ENCODE assay signal across 10 mouse cellular contexts in genomic region chr4:136776471-136776892, GRCm38 (mm10). TPM values are rescaled to one million over a fixed set of nuclear protein-coding genes. Genes with fewer than 3 reads are reported as not detected.
DNase-seq lines count a peak whose midpoint lies in the region; ATAC-seq lines count a peak whose summit lies in the region.
"Had no signal": no experiment of that assay in that cellular context is flagged by ENCODE, and none has a peak within 500 bp of the region (broad histone marks: within the 10 kb centered on the region; RNA-seq: fewer than 3 reads in every experiment).

No protein-coding gene starts in this region.

- peak overlapping the region; percentile 2; the same call in 1 of the 2 replicates for H3K4me2 ChIP-seq in embryonic facial prominence, embryonic 14.5 days (ENCODE audit: low read depth, low read length)
- H3K4me2 ChIP-seq: hindbrain, embryonic 15.5 days had no signal

- 4% methylated on average over 9 of the region's 9 CpGs for WGBS in heart, embryonic 10.5 days
- 12% methylated on average over 9 of the region's 9 CpGs for WGBS in embryonic facial prominence, embryonic 14.5 days

- no peaks in the 10 kb centered on the region for H3K9me3 ChIP-seq in heart, embryonic 10.5 days
- no peaks in the 10 kb centered on the region for H3K9me3 ChIP-seq in embryonic facial prominence, embryonic 14.5 days (ENCODE audit: control insufficient read depth, low read length)
- H3K9me3 ChIP-seq: hindbrain, embryonic 15.5 days had no signal

- peaks cover 42% of the 10 kb centered on the region for H3K4me1 ChIP-seq in heart, embryonic 10.5 days
- peaks cover 36% of the 10 kb centered on the region for H3K4me1 ChIP-seq in embryonic facial prominence, embryonic 14.5 days (ENCODE audit: control insufficient read depth, insufficient read depth, low read length)

- ATAC-seq in embryonic facial prominence, embryonic 14.5 days (ENCODE audit: low read depth): no peak

- DNase-seq in heart, embryonic 10.5 days (ENCODE audit: low spot score): no peak
- no peak for DNase-seq in heart, adult 9 months (ENCODE audit: low spot score in 2 of 2)
- DNase-seq in ES-CJ7 (ENCODE audit: low read depth, low spot score) (peak; percentile 42), MN1 (ENCODE audit: low spot score) (no peak)
- DNase-seq in embryonic facial prominence, embryonic 14.5 days (ENCODE audit: low spot score): peak; percentile 82
- DNase-seq in kidney, postnatal 10 days: peak; percentile 62
- no peak for DNase-seq in thymus, postnatal 10 days (ENCODE audit: low spot score in 2 of 2)
- no peak for DNase-seq in right cerebral cortex, postnatal 14 days
- DNase-seq: thymus, postnatal 36 days had no signal

- H3K27me3 ChIP-seq in heart, embryonic 10.5 days (ENCODE audit: insufficient read depth, poor library complexity, severe bottlenecking): peaks cover 14% of the 10 kb centered on the region; the same call in 1 of the 2 replicates
- H3K27me3 ChIP-seq in embryonic facial prominence, embryonic 14.5 days (replicated peaks; ENCODE audit: control insufficient read depth, insufficient read depth, low read length): no peaks in the 10 kb centered on the region
- H3K27me3 ChIP-seq: hindbrain, embryonic 15.5 days had no signal

- 0 out of 2 replicates have a peak, but pooled peaks cover 2% of the 10 kb centered on the region for H3K36me3 ChIP-seq in heart, embryonic 10.5 days
- peaks cover 2% of the 10 kb centered on the region for H3K36me3 ChIP-seq in embryonic facial prominence, embryonic 14.5 days (ENCODE audit: control insufficient read depth, insufficient read depth, low read length)
- H3K36me3 ChIP-seq: hindbrain, embryonic 15.5 days had no signal

- H3K9ac ChIP-seq in embryonic facial prominence, embryonic 14.5 days (ENCODE audit: low read depth, low read length): no peak overlapping the region
- H3K9ac ChIP-seq: hindbrain, embryonic 15.5 days had no signal

- H3K27ac ChIP-seq in heart, embryonic 10.5 days: peak overlapping the region; percentile 80
- H3K27ac ChIP-seq in embryonic facial prominence, embryonic 14.5 days (replicated peaks; ENCODE audit: low read depth, low read length): peak overlapping the region; percentile 56; the same call in 1 of the 2 replicates
- H3K27ac ChIP-seq: hindbrain, embryonic 15.5 days had no signal

- H3K4me3 ChIP-seq in heart, embryonic 10.5 days: peak overlapping the region; percentile 38
- H3K4me3 ChIP-seq in embryonic facial prominence, embryonic 14.5 days (ENCODE audit: low read depth, low read length): no peak overlapping the region
- H3K4me3 ChIP-seq: hindbrain, embryonic 15.5 days had no signal

RNA-seq across cellular contexts. Expression of gene Ephb2, which starts 59.3 kb away (rescaled TPM):
- polyA plus RNA-seq in heart, embryonic 10.5 days (2016; fragmentation: Nextera tagmentation; extraction: Ambion mirVana): 2.6 and 4.2 TPM in 2 replicates
- polyA plus RNA-seq in embryonic facial prominence, embryonic 14.5 days (2014; fragmentation: Nextera tagmentation; extraction: Ambion mirVana): 14.8 and 14.9 TPM in 2 replicates

Comparison
In these comparisons a context has a peak if more than half of its experiments do, and no peak if none do; other contexts are left out.
1. DNase-seq: peak in ES-CJ7 (single experiment), embryonic facial prominence, embryonic 14.5 days (single experiment) and kidney, postnatal 10 days (single experiment); none in heart, embryonic 10.5 days (single experiment), heart, adult 9 months (0 of 2), thymus, postnatal 10 days (0 of 2), right cerebral cortex, postnatal 14 days (single experiment) and MN1 (single experiment).